Mouse (Mus musculus) neural tube, embryonic 12.5 days (tissue): ENCODE data around the gene Apobec4. TPM values are rescaled to one million over a fixed set of nuclear protein-coding genes. Genes with fewer than 3 reads are reported as not detected.

Experiments used
- ATAC-seq: fragments of 200-750 bp; cut with Nextera tagmentation; 2 replicates; pipeline ENCODE4 v1.8.0; 2017; ENCODE audit warnings: low read depth, mild to moderate bottlenecking, moderate TSS enrichment, moderate library complexity; ENCODE audit not compliant: low FRiP score
- H3K27ac ChIP-seq: fragments of 300-500 bp; sonication (generic); 2 replicates; pipeline ENCODE4 v1.5.1; 2016
- H3K27me3 ChIP-seq: fragments of 300-500 bp; sonication (generic); replicated peaks from 2 replicates; pipeline ENCODE4 v1.6.1; 2016; ENCODE audit warnings: mild to moderate bottlenecking
- H3K36me3 ChIP-seq: fragments of 300-500 bp; sonication (generic); 2 replicates; pipeline ENCODE4 v1.6.1; 2016; ENCODE audit warnings: mild to moderate bottlenecking
- H3K4me1 ChIP-seq: fragments of 300-500 bp; sonication (generic); 2 replicates; pipeline ENCODE4 v1.6.1; 2016
- H3K4me2 ChIP-seq: fragments of 300-500 bp; sonication (generic); replicated peaks from 2 replicates; pipeline ENCODE4 v1.6.1; 2016; ENCODE audit warnings: mild to moderate bottlenecking
- H3K4me3 ChIP-seq: fragments of 300-500 bp; sonication (generic); 2 replicates; pipeline ENCODE4 v1.5.1; 2016
- H3K9ac ChIP-seq: fragments of 300-500 bp; sonication (generic); 2 replicates; pipeline ENCODE4 v1.6.1; 2016; ENCODE audit warnings: mild to moderate bottlenecking
- H3K9me3 ChIP-seq: fragments of 300-500 bp; sonication (generic); 2 replicates; pipeline ENCODE4 v1.6.1; 2016; ENCODE audit warnings: mild to moderate bottlenecking
- WGBS: fragments of 180-500 bp; shearing (Covaris S2); methylation state at CpG from one replicate; pipeline ENCODE4 v1.1.7; 2016; 5-methylcytosine and 5-hydroxymethylcytosine counted together
- polyA plus RNA-seq: library from polyadenylated mRNA; unstranded; fragments of >200 nt; fragmentation: Nextera tagmentation; extraction: Ambion mirVana; gene quantifications from 2 replicates; pipeline ENCODE4 v1.2.1, GENCODE M21; 2016

Apobec4 gene
- polyA plus RNA-seq, 1 experiment from 2014 or later, result not detected

- H3K4me2 ChIP-seq, result no peak overlapping the region
- no peak overlapping the region for H3K9ac ChIP-seq
- no peak overlapping the region for H3K4me3 ChIP-seq
- no peak for ATAC-seq
- H3K4me1 ChIP-seq, result no peaks in the 10 kb centered on the region
- 87% methylated on average over 3 of the region's 3 CpGs for WGBS
- H3K36me3 ChIP-seq, result no peaks in the 10 kb centered on the region
- no peaks in the 10 kb centered on the region for H3K27me3 ChIP-seq
- H3K9me3 ChIP-seq, result no peaks in the 10 kb centered on the region
- H3K27ac ChIP-seq, result no peak overlapping the region
Measured at GRCm38 (mm10) chr1:152726095-152726494, 24.3 kb upstream of the Apobec4 start.

- H3K9me3 ChIP-seq, result no peaks in the 10 kb centered on the region
- H3K9ac ChIP-seq, result no peak overlapping the region
- H3K4me2 ChIP-seq, result no peak overlapping the region
- H3K4me1 ChIP-seq, result no peaks in the 10 kb centered on the region
- no peak for ATAC-seq
- H3K27ac ChIP-seq, result no peak overlapping the region
- no peaks in the 10 kb centered on the region for H3K27me3 ChIP-seq
- 80% methylated on average over 4 of the region's 5 CpGs for WGBS
- H3K4me3 ChIP-seq, result no peak overlapping the region
- H3K36me3 ChIP-seq, result no peaks in the 10 kb centered on the region
Measured at GRCm38 (mm10) chr1:152727604-152728236, 22.6 kb upstream of the Apobec4 start.

GRCm38 (mm10) chr1:152738793-152739192, 11.6 kb upstream of the Apobec4 start:
- Histone ChIP-seq H3K27me3 (no peaks in the 10 kb centered on the region), H3K27ac (no peak overlapping the region), H3K9ac (no peak overlapping the region), H3K4me2 (no peak overlapping the region), H3K4me3 (no peak overlapping the region), H3K4me1 (no peaks in the 10 kb centered on the region), H3K9me3 (no peaks in the 10 kb centered on the region), H3K36me3 (no peaks in the 10 kb centered on the region)
- 87% methylated on average over 9 of the region's 9 CpGs for whole genome bisulfite sequencing
- no peak for ATAC-seq

GRCm38 (mm10) chr1:152739374-152739773, 11.0 kb upstream of the Apobec4 start:
- Histone ChIP-seq H3K4me2 (no peak overlapping the region), H3K4me3 (no peak overlapping the region), H3K4me1 (no peaks in the 10 kb centered on the region), H3K36me3 (no peaks in the 10 kb centered on the region), H3K9ac (no peak overlapping the region), H3K9me3 (no peaks in the 10 kb centered on the region), H3K27me3 (no peaks in the 10 kb centered on the region), H3K27ac (no peak overlapping the region)
- no peak for ATAC-seq
- 83% methylated on average over 11 of the region's 11 CpGs for WGBS

DNA sequence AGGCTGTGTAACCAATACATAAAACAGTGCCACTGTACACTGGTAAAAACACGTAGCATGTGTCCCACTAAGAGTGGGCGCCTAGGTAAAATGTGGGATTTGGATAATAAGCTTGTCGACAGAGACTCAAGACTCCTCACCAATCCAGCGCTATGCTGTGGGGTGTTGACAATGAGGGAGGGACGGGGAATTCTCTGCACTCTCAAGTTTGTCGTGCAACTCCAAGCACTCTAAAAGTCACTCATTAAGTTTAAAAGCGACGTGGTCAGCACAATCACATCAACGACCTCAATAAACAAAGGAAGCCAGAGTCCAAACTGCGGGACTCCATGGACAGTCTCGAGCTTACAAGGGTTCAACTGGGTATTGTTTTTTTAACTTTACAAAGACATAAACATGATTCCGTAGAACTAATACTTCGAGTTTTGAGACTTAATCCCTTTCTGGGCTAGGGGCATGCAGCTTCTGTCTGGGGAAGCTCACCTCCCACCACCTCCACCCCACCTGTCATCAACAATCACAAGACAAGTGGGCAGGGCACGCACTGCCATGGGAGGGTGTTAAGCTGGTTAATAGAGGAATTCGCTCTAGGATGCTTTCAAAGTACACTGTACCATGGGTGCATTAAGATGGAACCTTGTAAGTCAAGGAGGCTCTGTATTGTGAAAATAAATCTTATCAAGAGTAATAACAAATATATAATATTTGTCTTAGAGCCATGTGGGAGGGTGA, 7.1 kb upstream of the Apobec4 start:
- 63% methylated on average over 15 of the region's 15 CpGs for WGBS
- no peak overlapping the region for H3K4me2 ChIP-seq
- H3K36me3 ChIP-seq, result no peaks in the 10 kb centered on the region
- H3K9ac ChIP-seq, result no peak overlapping the region
- no peaks in the 10 kb centered on the region for H3K4me1 ChIP-seq
- no peaks in the 10 kb centered on the region for H3K27me3 ChIP-seq
- no peaks in the 10 kb centered on the region for H3K9me3 ChIP-seq
- no peak overlapping the region for H3K4me3 ChIP-seq
- no peak for ATAC-seq
- H3K27ac ChIP-seq, result no peak overlapping the region

GRCm38 (mm10) chr1:152746426-152746825, 3.9 kb upstream of the Apobec4 start:
- WGBS, result 7% methylated on average over 5 of the region's 5 CpGs

GRCm38 (mm10) chr1:152749276-152749675, 1.1 kb upstream of the Apobec4 start:
- no peak for ATAC-seq
- H3K9ac ChIP-seq, result no peak overlapping the region
- peaks cover 6% of the 10 kb centered on the region; the same call in 1 of the 2 replicates for H3K4me1 ChIP-seq
- 75% methylated on average over 9 of the region's 9 CpGs for WGBS
- no peaks in the 10 kb centered on the region for H3K36me3 ChIP-seq
- H3K4me2 ChIP-seq, result no peak overlapping the region
- H3K27me3 ChIP-seq, result no peaks in the 10 kb centered on the region
- H3K9me3 ChIP-seq, result no peaks in the 10 kb centered on the region
- H3K27ac ChIP-seq, result no peak overlapping the region
- no peak overlapping the region for H3K4me3 ChIP-seq

More at GRCm38 (mm10) chr1:152746426-152746825, 3.9 kb upstream of the Apobec4 start:
- ATAC-seq, result peak; percentile 75
- Histone ChIP-seq H3K4me1 (peaks cover 6% of the 10 kb centered on the region; the same call in 1 of the 2 replicates), H3K9me3 (no peaks in the 10 kb centered on the region), H3K27ac (no peak overlapping the region), H3K9ac (no peak overlapping the region), H3K36me3 (no peaks in the 10 kb centered on the region), H3K4me3 (no peak overlapping the region), H3K27me3 (no peaks in the 10 kb centered on the region), H3K4me2 (no peak overlapping the region)

- Histone ChIP-seq H3K27ac (no peak overlapping the region), H3K9ac (no peak overlapping the region), H3K27me3 (no peaks in the 10 kb centered on the region), H3K4me1 (peaks cover 6% of the 10 kb centered on the region; the same call in 1 of the 2 replicates), H3K4me3 (no peak overlapping the region), H3K36me3 (no peaks in the 10 kb centered on the region), H3K9me3 (no peaks in the 10 kb centered on the region), H3K4me2 (no peak overlapping the region)
- no peak for ATAC-seq
- 90% methylated on average over 2 of the region's 2 CpGs for WGBS
Measured at GRCm38 (mm10) chr1:152761791-152762190, 11.4 kb downstream of the Apobec4 start.

GRCm38 (mm10) chr1:152766032-152766772, 15.9 kb downstream of the Apobec4 start, which contains the start of the genes Rgl1 and Arpc5:
TSS of gene Rgl1 (minus strand) at chr1:152766351.
TSS of gene Arpc5 (plus strand) at chr1:152766542.
- H3K36me3 ChIP-seq, result peaks cover 7% of the 10 kb centered on the region
- peak within 1 kb of the TSS; percentile 93 for H3K9ac ChIP-seq
- no peaks in the 10 kb centered on the region for H3K9me3 ChIP-seq
- peak within 1 kb of the TSS; percentile 93 for H3K4me2 ChIP-seq
- under 1% methylated on average over 85 of the region's 86 CpGs for WGBS
- H3K4me3 ChIP-seq, result peak within 1 kb of the TSS; percentile 95
- H3K27ac ChIP-seq, result peak within 1 kb of the TSS; percentile 79
- H3K27me3 ChIP-seq, result no peaks in the 10 kb centered on the region
- ATAC-seq, result peak; percentile 96
- H3K4me1 ChIP-seq, result peaks cover 6% of the 10 kb centered on the region

GRCm38 (mm10) chr1:152766804-152767748, 16.7 kb downstream of the Apobec4 start:
- Histone ChIP-seq H3K4me1 (peaks cover 6% of the 10 kb centered on the region), H3K9me3 (no peaks in the 10 kb centered on the region), H3K27ac (peak overlapping the region; percentile 79), H3K36me3 (peaks cover 15% of the 10 kb centered on the region), H3K9ac (peak overlapping the region; percentile 93), H3K4me2 (peak overlapping the region; percentile 93), H3K4me3 (peak overlapping the region; percentile 95), H3K27me3 (no peaks in the 10 kb centered on the region)
- peak; percentile 70 for ATAC-seq
- under 1% methylated on average over 60 of the region's 60 CpGs for WGBS

DNA sequence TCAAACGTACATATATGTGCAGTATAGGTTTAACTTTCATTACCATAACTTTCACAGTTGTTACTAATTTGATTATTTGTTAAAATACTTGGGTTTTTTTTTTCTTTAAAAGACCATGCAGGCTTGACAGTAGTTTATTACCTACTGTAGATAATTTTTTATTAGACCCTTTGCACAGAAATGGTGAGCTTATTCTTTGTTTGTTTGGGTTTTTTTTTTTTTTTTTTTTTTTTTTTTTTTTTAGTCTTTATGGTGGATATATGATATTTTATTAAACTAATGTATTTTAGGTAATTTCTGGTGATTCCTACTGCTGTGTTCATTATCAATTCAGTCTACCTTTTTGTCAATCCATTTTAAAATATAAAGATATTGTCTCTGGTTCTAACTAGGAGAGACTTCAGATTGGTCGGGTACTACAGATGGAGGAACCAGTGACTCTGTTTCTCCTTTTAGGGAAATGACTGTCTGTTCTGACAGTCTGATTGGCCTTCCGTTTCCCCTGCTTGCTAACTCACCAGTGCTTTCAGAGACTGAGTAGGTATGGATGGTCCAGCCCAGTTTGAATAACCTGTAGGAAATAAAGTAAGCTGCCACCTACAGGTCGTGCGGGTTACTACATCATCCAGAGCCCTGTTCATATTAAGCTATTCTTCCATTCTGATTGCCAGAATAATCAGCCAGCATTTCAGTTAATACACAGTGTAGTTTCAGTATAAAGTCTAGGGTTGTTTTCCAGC, 17.6 kb downstream of the Apobec4 start:
- Histone ChIP-seq H3K27me3 (no peaks in the 10 kb centered on the region), H3K9me3 (no peaks in the 10 kb centered on the region), H3K4me2 (peak overlapping the region; percentile 93), H3K27ac (no peak overlapping the region), H3K4me3 (peak overlapping the region; percentile 95), H3K36me3 (peaks cover 23% of the 10 kb centered on the region), H3K9ac (peak overlapping the region; percentile 93; the same call in 1 of the 2 replicates), H3K4me1 (peaks cover 6% of the 10 kb centered on the region)
- WGBS, result 9% methylated on average over 5 of the region's 5 CpGs
- no peak for ATAC-seq
